Mouse (Mus musculus): ENCODE data around the gene Slc25a20. TPM values are rescaled to one million over a fixed set of nuclear protein-coding genes. Genes with fewer than 3 reads are reported as not detected.
"Not testable (repeated sequence)": the region's sequence is repeated elsewhere in the genome, so short reads cannot be mapped to it uniquely, and the experiment has no call there.

Slc25a20 gene
- total and polyA plus RNA-seq, 2 experiments from 2014 or later, result 32.5 to 44.4 TPM

GRCm38 (mm10) chr9:108649561-108650440 lies 12.1 kb upstream of the Slc25a20 start:
- H3K9me3 ChIP-seq (ENCODE audit: low read length), result no peaks in the 10 kb centered on the region
- H3K4me3 ChIP-seq (ENCODE audit: low read depth, low read length), result peak overlapping the region; percentile 99
- H3K36me3 ChIP-seq (ENCODE audit: insufficient read depth, low read length), result no peaks in the 10 kb centered on the region
- 30% methylated on average over 29 of the region's 29 CpGs for WGBS
- peak overlapping the region; percentile 87 for H3K27ac ChIP-seq (ENCODE audit: low read depth, low read length)
- H3K4me1 ChIP-seq (ENCODE audit: insufficient read depth, low read length), result peaks cover 7% of the 10 kb centered on the region; the same call in 1 of the 2 replicates
- TF ChIP-seq CTCF (IDR thresholded peaks at IDR 0.05), result no peak
- H3K9ac ChIP-seq (replicated peaks; ENCODE audit: low read length, poor library complexity, severe bottlenecking), result peak overlapping the region; percentile 89
- H3K4me2 ChIP-seq (ENCODE audit: low read depth, low read length, poor library complexity, severe bottlenecking), result peak overlapping the region; percentile 90
- DNase-seq (ENCODE audit: low spot score) (no peak), ATAC-seq (ENCODE audit: low FRiP score) (no peak; the same call in 1 of the 2 replicates)
- no peaks in the 10 kb centered on the region for H3K27me3 ChIP-seq (ENCODE audit: insufficient read depth, low read length)

- no peaks in the 10 kb centered on the region for H3K9me3 ChIP-seq (ENCODE audit: low read length)
- TF ChIP-seq CTCF (IDR thresholded peaks at IDR 0.05), result no peak
- H3K4me2 ChIP-seq (ENCODE audit: low read depth, low read length, poor library complexity, severe bottlenecking), result no peak overlapping the region
- peaks cover 2% of the 10 kb centered on the region; the same call in 1 of the 2 replicates for H3K4me1 ChIP-seq (ENCODE audit: insufficient read depth, low read length)
- H3K27me3 ChIP-seq (ENCODE audit: insufficient read depth, low read length), result no peaks in the 10 kb centered on the region
- no peak overlapping the region for H3K4me3 ChIP-seq (ENCODE audit: low read depth, low read length)
- no peak for ATAC-seq (ENCODE audit: low FRiP score)
- H3K9ac ChIP-seq (replicated peaks; ENCODE audit: low read length, poor library complexity, severe bottlenecking), result no peak overlapping the region
- no peak for DNase-seq (ENCODE audit: low spot score)
- no peak overlapping the region for H3K27ac ChIP-seq (ENCODE audit: low read depth, low read length)
- WGBS, result 75% methylated on average over 10 of the region's 10 CpGs
- no peaks in the 10 kb centered on the region for H3K36me3 ChIP-seq (ENCODE audit: insufficient read depth, low read length)
Observed at GRCm38 (mm10) chr9:108654566-108655464, 7.1 kb upstream of the Slc25a20 start.

GRCm38 (mm10) chr9:108655865-108656264 lies 6.0 kb upstream of the Slc25a20 start:
- not testable (repeated sequence) for H3K36me3 ChIP-seq (ENCODE audit: insufficient read depth, low read length); H3K9ac ChIP-seq (replicated peaks; ENCODE audit: low read length, poor library complexity, severe bottlenecking); DNase-seq (ENCODE audit: low spot score); H3K9me3 ChIP-seq (ENCODE audit: low read length); H3K4me3 ChIP-seq (ENCODE audit: low read depth, low read length); H3K27me3 ChIP-seq (ENCODE audit: insufficient read depth, low read length); H3K4me1 ChIP-seq (ENCODE audit: insufficient read depth, low read length); ATAC-seq (ENCODE audit: low FRiP score); H3K27ac ChIP-seq (ENCODE audit: low read depth, low read length); H3K4me2 ChIP-seq (ENCODE audit: low read depth, low read length, poor library complexity, severe bottlenecking)
- WGBS, result 85% methylated on average over 7 of the region's 7 CpGs

DNA sequence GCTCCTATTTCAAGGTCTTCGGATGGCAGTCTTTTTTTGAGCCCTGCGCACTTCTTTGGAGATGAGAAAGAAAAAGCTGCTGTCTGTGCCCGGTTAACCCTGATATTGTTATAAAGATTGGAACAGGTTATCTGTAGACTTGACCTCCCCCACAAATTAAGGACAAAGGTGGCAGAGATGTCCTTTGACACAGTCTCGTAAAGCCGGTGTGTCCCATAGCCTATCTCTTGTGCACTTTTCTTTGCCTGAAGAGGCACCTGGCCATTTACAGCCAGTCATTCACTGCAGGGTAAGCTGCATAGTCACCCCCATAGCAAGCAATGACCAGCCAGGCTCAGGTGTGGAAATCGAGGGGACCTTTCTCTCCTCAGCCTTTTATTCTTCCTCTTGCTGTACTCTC lies 772 bp downstream of the Slc25a20 start:
- no peak for TF ChIP-seq CTCF (IDR thresholded peaks at IDR 0.05)
- Histone ChIP-seq H3K9me3 (ENCODE audit: low read length) (no peaks in the 10 kb centered on the region), H3K27ac (ENCODE audit: low read depth, low read length) (no peak overlapping the region), H3K27me3 (ENCODE audit: insufficient read depth, low read length) (no peaks in the 10 kb centered on the region), H3K4me1 (ENCODE audit: insufficient read depth, low read length) (peaks cover 5% of the 10 kb centered on the region; the same call in 1 of the 2 replicates), H3K36me3 (ENCODE audit: insufficient read depth, low read length) (no peaks in the 10 kb centered on the region), H3K4me2 (ENCODE audit: low read depth, low read length, poor library complexity, severe bottlenecking) (peak overlapping the region; percentile 76), H3K9ac (replicated peaks; ENCODE audit: low read length, poor library complexity, severe bottlenecking) (peak overlapping the region; percentile 72), H3K4me3 (ENCODE audit: low read depth, low read length) (peak overlapping the region; percentile 63)
- DNase-seq (ENCODE audit: low spot score) (no peak), ATAC-seq (ENCODE audit: low FRiP score) (no peak)
- WGBS, result 44% methylated on average over 6 of the region's 6 CpGs

GRCm38 (mm10) chr9:108669875-108670274 lies 8.0 kb downstream of the Slc25a20 start:
- Histone ChIP-seq H3K27me3 (ENCODE audit: insufficient read depth, low read length) (no peaks in the 10 kb centered on the region), H3K27ac (ENCODE audit: low read depth, low read length) (no peak overlapping the region), H3K9ac (replicated peaks; ENCODE audit: low read length, poor library complexity, severe bottlenecking) (no peak overlapping the region), H3K4me2 (ENCODE audit: low read depth, low read length, poor library complexity, severe bottlenecking) (no peak overlapping the region), H3K4me1 (ENCODE audit: insufficient read depth, low read length) (no peaks in the 10 kb centered on the region), H3K36me3 (ENCODE audit: insufficient read depth, low read length) (peaks cover 15% of the 10 kb centered on the region), H3K4me3 (ENCODE audit: low read depth, low read length) (no peak overlapping the region), H3K9me3 (ENCODE audit: low read length) (no peaks in the 10 kb centered on the region)
- DNase-seq (ENCODE audit: low spot score) (peak; percentile 65), ATAC-seq (ENCODE audit: low FRiP score) (no peak)
- TF ChIP-seq CTCF (IDR thresholded peaks at IDR 0.05), result peak; percentile 69
- 52% methylated on average over 8 of the region's 8 CpGs for WGBS
